Mouse (Mus musculus): ENCODE data around the gene Plce1.

DNA sequence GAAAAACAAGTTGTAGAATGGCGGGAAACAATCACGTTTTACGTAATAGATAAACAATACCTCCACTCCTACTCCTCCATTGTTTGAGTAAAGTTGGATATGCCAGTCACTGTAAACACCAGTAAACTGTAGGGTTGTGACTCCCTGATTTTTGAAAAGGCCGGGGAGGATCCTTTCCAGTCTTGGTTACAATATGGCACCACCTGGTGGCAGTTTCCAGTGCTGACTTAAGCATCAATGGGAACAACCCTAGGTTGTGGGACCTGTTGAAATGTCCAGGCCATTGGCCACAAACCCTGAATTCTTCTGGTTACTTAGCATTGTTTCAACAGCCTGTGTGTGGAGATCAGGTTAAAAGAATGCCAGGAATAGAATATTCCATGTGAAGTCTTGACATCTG is 294.6 kb downstream of the Plce1 start:
- no peak for TF ChIP-seq CTCF (IDR thresholded peaks at IDR 0.05; ENCODE audit: control insufficient read depth, insufficient read depth, low read length)
- no peak for TF ChIP-seq POLR2A (IDR thresholded peaks at IDR 0.05; ENCODE audit: borderline replicate concordance, control insufficient read depth, low read depth, low read length)
